Mouse (Mus musculus): ENCODE data around the gene Etv5.

- no peak for TF ChIP-seq CTCF (IDR thresholded peaks at IDR 0.05; ENCODE audit: borderline replicate concordance, extremely low read depth, insufficient read depth, insufficient read length)
- no peak for TF ChIP-seq POLR2A (IDR thresholded peaks at IDR 0.05; ENCODE audit: borderline replicate concordance, extremely low read depth, insufficient read depth, insufficient read length, poor library complexity, severe bottlenecking)
These were observed 90.8 kb downstream of the Etv5 start for GRCm38 (mm10) chr16:22348478-22349270.
